ENCODE assay signal across 22 mouse cellular contexts in genomic region chr2:105544099-105544498, GRCm38 (mm10).
DNase-seq lines count a peak whose midpoint lies in the region; ATAC-seq lines count a peak whose summit lies in the region.
"Had no signal": no experiment of that assay in that cellular context is flagged by ENCODE, and none has a peak within 500 bp of the region (broad histone marks: within the 10 kb centered on the region; RNA-seq: fewer than 3 reads in every experiment).

No protein-coding gene starts in this region.

- H3K9ac ChIP-seq in heart, embryonic 14.5 days (ENCODE audit: low read length): no peak overlapping the region
- no peak overlapping the region for H3K9ac ChIP-seq in hindbrain, embryonic 11.5 days (ENCODE audit: low read depth, low read length)
- H3K9ac ChIP-seq in hindbrain, embryonic 13.5 days: no peak overlapping the region
- H3K9ac ChIP-seq: forebrain, embryonic 13.5 days; forebrain, postnatal 0 days had no signal

- peak overlapping the region; percentile 15; the same call in 1 of the 2 replicates for H3K4me3 ChIP-seq in heart, embryonic 10.5 days
- H3K4me3 ChIP-seq in heart, embryonic 14.5 days (ENCODE audit: control insufficient read depth in 1 of 2, insufficient read depth in 1 of 2, low read depth in 1 of 2, low read length in 2 of 2): peak overlapping the region in 1 of 2 experiments; percentile 14; a peak in 2 of 4 replicates
- no peak overlapping the region for H3K4me3 ChIP-seq in hindbrain, embryonic 11.5 days (ENCODE audit: low read depth, low read length)
- no peak overlapping the region for H3K4me3 ChIP-seq in hindbrain, embryonic 13.5 days
- H3K4me3 ChIP-seq: embryonic facial prominence, embryonic 10.5 days; forebrain, embryonic 13.5 days had no signal

- no peaks in the 10 kb centered on the region for H3K9me3 ChIP-seq in heart, embryonic 10.5 days
- no peaks in the 10 kb centered on the region for H3K9me3 ChIP-seq in heart, embryonic 14.5 days (ENCODE audit: control insufficient read depth, low read length)
- no peaks in the 10 kb centered on the region for H3K9me3 ChIP-seq in hindbrain, embryonic 11.5 days (ENCODE audit: control insufficient read depth, low read length)
- H3K9me3 ChIP-seq in hindbrain, embryonic 13.5 days: no peaks in the 10 kb centered on the region
- H3K9me3 ChIP-seq: embryonic facial prominence, embryonic 10.5 days; forebrain, embryonic 13.5 days; G1E had no signal

- peak; percentile 65 for DNase-seq in heart, embryonic 10.5 days (ENCODE audit: low spot score)
- no peak for DNase-seq in heart, adult 18-20 months
- DNase-seq in heart, adult 9 months (ENCODE audit: low spot score in 2 of 2): no peak
- DNase-seq in hindbrain, embryonic 11.5 days (ENCODE audit: low spot score): no peak
- DNase-seq in retina, postnatal 1 day: peak; percentile 6
- DNase-seq in retina, embryonic 14.5 days (ENCODE audit: low spot score): no peak
- DNase-seq: adrenal gland, adult 8-10 months; adrenal gland, postnatal 36 days; B cell, adult 2 months; cerebellum, adult 2 months; cerebellum, postnatal 10 days; forebrain, postnatal 0 days; gastrocnemius, postnatal 14 days; kidney, adult 11 months; kidney, adult 9 months had no signal

- H3K27me3 ChIP-seq in heart, embryonic 10.5 days (ENCODE audit: insufficient read depth, poor library complexity, severe bottlenecking): no peaks in the 10 kb centered on the region
- no peaks in the 10 kb centered on the region for H3K27me3 ChIP-seq in heart, embryonic 14.5 days (ENCODE audit: control insufficient read depth, insufficient read depth, low read length)
- no peaks in the 10 kb centered on the region for H3K27me3 ChIP-seq in hindbrain, embryonic 11.5 days (ENCODE audit: control insufficient read depth, insufficient read depth, low read length)
- H3K27me3 ChIP-seq in hindbrain, embryonic 13.5 days: no peaks in the 10 kb centered on the region
- H3K27me3 ChIP-seq: forebrain, embryonic 13.5 days had no signal

- ATAC-seq in heart, embryonic 14.5 days (ENCODE audit: insufficient number of reproducible peaks, insufficient read depth, low FRiP score, low read depth): no peak
- ATAC-seq in hindbrain, embryonic 11.5 days (ENCODE audit: low FRiP score): peak; percentile 66
- ATAC-seq in hindbrain, embryonic 13.5 days (ENCODE audit: low FRiP score): no peak
- ATAC-seq: CD4-positive, CD25-positive, alpha-beta regulatory T cell, adult 4 months; forebrain, embryonic 13.5 days; forebrain, postnatal 0 days; hindbrain, postnatal 0 days had no signal

- no peak overlapping the region; the same call in 1 of the 2 replicates for H3K27ac ChIP-seq in heart, embryonic 10.5 days
- H3K27ac ChIP-seq in heart, embryonic 14.5 days (replicated peaks in 1 of 2; ENCODE audit: control insufficient read depth in 1 of 2, insufficient read depth in 1 of 2, low read depth in 2 of 2, low read length in 2 of 2): no peak overlapping the region
- H3K27ac ChIP-seq in hindbrain, embryonic 11.5 days (ENCODE audit: low read depth, low read length): no peak overlapping the region
- H3K27ac ChIP-seq in hindbrain, embryonic 13.5 days: no peak overlapping the region
- H3K27ac ChIP-seq: embryonic facial prominence, embryonic 10.5 days; forebrain, embryonic 13.5 days; hindbrain, postnatal 0 days had no signal

- H3K4me2 ChIP-seq in heart, embryonic 14.5 days (ENCODE audit: low read length): peak overlapping the region; percentile 57
- H3K4me2 ChIP-seq in hindbrain, embryonic 11.5 days (replicated peaks; ENCODE audit: low read depth, low read length): no peak overlapping the region
- no peak overlapping the region; the same call in 1 of the 2 replicates for H3K4me2 ChIP-seq in hindbrain, embryonic 13.5 days
- H3K4me2 ChIP-seq: forebrain, embryonic 13.5 days had no signal

- WGBS in heart, embryonic 10.5 days: 36% methylated on average over 13 of the region's 13 CpGs
- 30% methylated on average over 13 of the region's 13 CpGs for WGBS in heart, embryonic 14.5 days
- 82% methylated on average over 13 of the region's 13 CpGs for whole genome bisulfite sequencing in hindbrain, embryonic 11.5 days
- WGBS in hindbrain, embryonic 13.5 days: 70% methylated on average over 13 of the region's 13 CpGs

- H3K4me1 ChIP-seq in heart, embryonic 10.5 days: 0 out of 2 replicates have a peak, but pooled peaks cover 5% of the 10 kb centered on the region
- peaks cover 3 to 6% of the 10 kb centered on the region in 2 experiments; a peak in 2 of 4 replicates for H3K4me1 ChIP-seq in heart, embryonic 14.5 days (ENCODE audit: control insufficient read depth in 2 of 2, insufficient read depth in 2 of 2, low read length in 2 of 2)
- H3K4me1 ChIP-seq in hindbrain, embryonic 11.5 days (replicated peaks; ENCODE audit: control insufficient read depth, insufficient read depth, low read length): no peaks in the 10 kb centered on the region
- no peaks in the 10 kb centered on the region for H3K4me1 ChIP-seq in hindbrain, embryonic 13.5 days (replicated peaks)
- H3K4me1 ChIP-seq: embryonic facial prominence, embryonic 10.5 days; forebrain, embryonic 13.5 days had no signal

- H3K36me3 ChIP-seq in heart, embryonic 10.5 days: no peaks in the 10 kb centered on the region
- H3K36me3 ChIP-seq in heart, embryonic 14.5 days (ENCODE audit: control insufficient read depth, insufficient read depth, low read length): no peaks in the 10 kb centered on the region
- H3K36me3 ChIP-seq in hindbrain, embryonic 11.5 days (ENCODE audit: control insufficient read depth, insufficient read depth, low read length): no peaks in the 10 kb centered on the region
- no peaks in the 10 kb centered on the region for H3K36me3 ChIP-seq in hindbrain, embryonic 13.5 days
- H3K36me3 ChIP-seq: embryonic facial prominence, embryonic 10.5 days; G1E had no signal

Comparison
In these comparisons a context has a peak if more than half of its experiments do, and no peak if none do; other contexts are left out.
1. DNase-seq: peak in heart, embryonic 10.5 days (single experiment) and retina, postnatal 1 day (single experiment); none in heart, adult 18-20 months (0 of 2), heart, adult 9 months (0 of 2), hindbrain, embryonic 11.5 days (single experiment) and retina, embryonic 14.5 days (single experiment).